Mouse (Mus musculus): ENCODE results near the gene Fam117b.

DNA sequence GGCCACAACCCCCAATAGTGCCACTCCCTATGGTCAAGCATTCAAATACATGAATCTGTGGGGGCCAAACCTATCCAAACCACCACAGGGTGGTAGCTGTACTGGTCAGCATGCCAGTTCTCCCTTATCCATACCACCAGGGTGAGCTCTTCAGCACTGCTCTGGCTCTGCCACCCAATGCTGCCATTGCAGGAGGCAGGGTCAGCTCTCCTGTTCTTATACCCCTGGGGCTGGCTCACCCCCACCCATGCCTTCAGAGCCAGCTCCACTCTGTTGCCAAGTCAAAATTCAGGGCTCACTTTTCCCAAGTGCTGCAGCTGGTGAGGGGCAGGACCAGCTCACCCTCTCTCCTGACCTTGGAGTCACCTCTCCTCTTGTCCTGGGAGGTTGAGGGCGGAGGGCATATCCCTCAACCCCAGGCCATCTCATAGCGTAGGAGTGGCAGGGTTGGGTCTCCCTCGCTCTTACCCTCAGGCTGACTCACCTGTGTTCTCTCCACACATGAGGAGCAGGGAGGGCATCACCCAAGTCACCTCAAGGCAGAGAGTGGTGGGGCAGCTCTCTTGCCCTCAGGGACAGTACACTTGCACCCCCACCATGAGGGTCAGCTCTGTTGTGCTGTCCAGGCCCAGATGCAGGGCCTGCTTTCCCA lies 13.3 kb downstream of the Fam117b start:
- no peak for TF ChIP-seq ELF1 (IDR thresholded peaks at IDR 0.05; ENCODE audit: low read depth, low read length)
- no peak for TF ChIP-seq KAT2A (IDR thresholded peaks at IDR 0.05; ENCODE audit: insufficient replicate concordance, low read length)
- TF ChIP-seq CTCF (conservative IDR thresholded peaks at IDR 0.05 in 1 of 2, IDR thresholded peaks at IDR 0.05 in 1 of 2; ENCODE audit: low read depth in 2 of 2, low read length in 2 of 2): no peak; a peak in 1 of 4 replicates
- TF ChIP-seq POLR2A (IDR thresholded peaks at IDR 0.05; ENCODE audit: low read depth, low read length): no peak
- no peak for TF ChIP-seq ZKSCAN1 (IDR thresholded peaks at IDR 0.05; ENCODE audit: borderline replicate concordance, low read depth, low read length)
- no peak for TF ChIP-seq CHD2 (IDR thresholded peaks at IDR 0.05; ENCODE audit: low read length)
- no peak for TF ChIP-seq SMC3 (IDR thresholded peaks at IDR 0.05; ENCODE audit: low read depth, low read length)
- no peak for TF ChIP-seq ETS1 (conservative IDR thresholded peaks at IDR 0.05; ENCODE audit: low read depth, low read length)
- no peak for TF ChIP-seq USF1 (IDR thresholded peaks at IDR 0.05; ENCODE audit: low read depth, low read length)
- TF ChIP-seq MEF2A (IDR thresholded peaks at IDR 0.05; ENCODE audit: borderline replicate concordance, low read depth, low read length): no peak
